16 mouse cellular contexts compared by ENCODE assay signal in the genomic region with DNA sequence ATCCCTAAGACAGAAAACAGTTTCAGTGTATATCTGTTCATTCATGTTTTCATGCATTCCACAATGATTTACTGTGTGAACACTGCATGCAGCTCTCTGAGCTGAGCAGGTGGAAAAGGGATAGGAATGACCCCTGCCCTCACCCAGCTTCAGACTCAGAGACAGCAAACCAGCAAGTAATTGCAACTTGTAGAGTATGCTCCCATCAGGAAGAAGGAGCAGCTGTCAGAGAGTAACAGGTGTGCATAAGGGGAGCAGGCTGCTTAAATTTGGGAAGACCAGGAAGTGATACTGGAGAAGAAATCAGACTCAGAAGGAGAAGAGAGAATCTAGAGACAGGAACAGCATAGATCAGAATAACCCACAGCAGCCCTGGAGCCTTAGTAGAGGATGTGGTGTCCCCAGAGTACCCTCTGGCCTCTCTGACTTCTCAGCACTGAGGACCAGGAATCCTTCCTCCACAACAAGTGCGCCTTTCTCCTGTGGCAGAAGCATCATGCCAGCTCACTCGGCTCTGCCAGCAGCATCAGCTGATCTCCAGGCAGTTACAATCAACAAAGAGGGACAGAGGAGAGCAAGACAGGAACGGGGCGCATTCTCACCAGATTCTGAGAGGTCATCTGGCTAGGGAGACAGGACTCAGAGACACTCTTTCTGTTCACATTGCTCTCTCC.
DNase-seq lines count a peak whose midpoint lies in the region; ATAC-seq and TF ChIP-seq lines count a peak whose summit lies in the region.
"Had no signal": no experiment of that assay in that cellular context is flagged by ENCODE, and none has a peak within 500 bp of the region (broad histone marks: within the 10 kb centered on the region; RNA-seq: fewer than 3 reads in every experiment).

No protein-coding gene starts in this region.

- H3K4me3 ChIP-seq in heart, embryonic 11.5 days (ENCODE audit: low read depth, low read length) = no peak overlapping the region
- no peak overlapping the region for H3K4me3 ChIP-seq in layer of hippocampus, adult 2 months
- H3K4me3 ChIP-seq: embryonic facial prominence, embryonic 15.5 days; heart, embryonic 15.5 days; limb, embryonic 12.5 days; midbrain, embryonic 10.5 days; neural tube, embryonic 13.5 days had no signal

- intact Hi-C loops in left cerebral cortex, postnatal 25 days (cut with DNase I) = no loop called here

- H3K36me3 ChIP-seq in heart, embryonic 11.5 days (ENCODE audit: control insufficient read depth, insufficient read depth, low read length) = no peaks in the 10 kb centered on the region
- H3K36me3 ChIP-seq: embryonic facial prominence, embryonic 15.5 days; heart, embryonic 15.5 days; limb, embryonic 12.5 days; midbrain, embryonic 10.5 days; neural tube, embryonic 13.5 days had no signal

- H3K27ac ChIP-seq in heart, embryonic 11.5 days (ENCODE audit: low read depth, low read length) = no peak overlapping the region
- peak overlapping the region; percentile 75 for H3K27ac ChIP-seq in layer of hippocampus, adult 2 months
- H3K27ac ChIP-seq: embryonic facial prominence, embryonic 15.5 days; heart, embryonic 15.5 days; limb, embryonic 12.5 days; midbrain, embryonic 10.5 days; neural tube, embryonic 13.5 days had no signal

- no peak for TF ChIP-seq CTCF in layer of hippocampus, adult 2 months (conservative IDR thresholded peaks at IDR 0.05)

- no peak overlapping the region for H3K9ac ChIP-seq in heart, embryonic 11.5 days (ENCODE audit: low read depth, low read length)
- H3K9ac ChIP-seq: embryonic facial prominence, embryonic 15.5 days; heart, embryonic 15.5 days; limb, embryonic 12.5 days; neural tube, embryonic 13.5 days had no signal

- DNase-seq in heart, adult 11 months = peak; percentile 87
- DNase-seq in cerebellum, adult 18-20 months = peak; percentile 17 to 41
- peak; percentile 35 to 67 for DNase-seq in layer of hippocampus, adult 2 months (ENCODE audit: low spot score in 2 of 2)
- peak; percentile 32 to 52 for DNase-seq in left cerebral cortex, postnatal 25 days (ENCODE audit: low spot score in 2 of 2)
- DNase-seq in urinary bladder, adult 2 months (ENCODE audit: low spot score) = no peak
- DNase-seq in kidney, postnatal 14 days = no peak
- DNase-seq in testis, postnatal 14 days (ENCODE audit: low spot score) = no peak
- DNase-seq: B cell, adult 2 months; lung, adult 18-20 months had no signal

- H3K4me2 ChIP-seq in heart, embryonic 11.5 days = no peak overlapping the region
- H3K4me2 ChIP-seq: embryonic facial prominence, embryonic 15.5 days; heart, embryonic 15.5 days; limb, embryonic 12.5 days; neural tube, embryonic 13.5 days had no signal

- H3K4me1 ChIP-seq in heart, embryonic 11.5 days (ENCODE audit: control insufficient read depth, insufficient read depth, low read length) = no peaks in the 10 kb centered on the region
- H3K4me1 ChIP-seq: embryonic facial prominence, embryonic 15.5 days; heart, embryonic 15.5 days; limb, embryonic 12.5 days; midbrain, embryonic 10.5 days; neural tube, embryonic 13.5 days had no signal

- 70% methylated on average over 4 of the region's 4 CpGs for WGBS in heart, embryonic 11.5 days (ENCODE audit: insufficient replicate concordance)

- H3K27me3 ChIP-seq in heart, embryonic 11.5 days (ENCODE audit: control insufficient read depth, insufficient read depth, low read length) = no peaks in the 10 kb centered on the region
- H3K27me3 ChIP-seq: embryonic facial prominence, embryonic 15.5 days; heart, embryonic 15.5 days; limb, embryonic 12.5 days; neural tube, embryonic 13.5 days had no signal

- H3K9me3 ChIP-seq in heart, embryonic 11.5 days (replicated peaks; ENCODE audit: control insufficient read depth, low read length) = no peaks in the 10 kb centered on the region
- H3K9me3 ChIP-seq: embryonic facial prominence, embryonic 15.5 days; heart, embryonic 15.5 days; limb, embryonic 12.5 days; midbrain, embryonic 10.5 days; neural tube, embryonic 13.5 days had no signal

- no peak for ATAC-seq in heart, embryonic 11.5 days (replicated peaks; ENCODE audit: insufficient number of reproducible peaks, low FRiP score, low TSS enrichment)
- ATAC-seq: inflammation-experienced regulatory T-cells, adult 6 months had no signal

Comparison
In these comparisons a context has a peak if more than half of its experiments do, and no peak if none do; other contexts are left out.
1. DNase-seq: peak in heart, adult 11 months (single experiment), cerebellum, adult 18-20 months (2 of 2), layer of hippocampus, adult 2 months (2 of 2) and left cerebral cortex, postnatal 25 days (2 of 2); none in urinary bladder, adult 2 months (single experiment), kidney, postnatal 14 days (single experiment) and testis, postnatal 14 days (single experiment).